Mouse (Mus musculus): Measurements from ENCODE around the gene B4galt4. TPM values are rescaled to one million over a fixed set of nuclear protein-coding genes. Genes with fewer than 3 reads are reported as not detected.

Gene B4galt4
- polyA plus RNA-seq, 1 experiment = 17.1 TPM

DNA sequence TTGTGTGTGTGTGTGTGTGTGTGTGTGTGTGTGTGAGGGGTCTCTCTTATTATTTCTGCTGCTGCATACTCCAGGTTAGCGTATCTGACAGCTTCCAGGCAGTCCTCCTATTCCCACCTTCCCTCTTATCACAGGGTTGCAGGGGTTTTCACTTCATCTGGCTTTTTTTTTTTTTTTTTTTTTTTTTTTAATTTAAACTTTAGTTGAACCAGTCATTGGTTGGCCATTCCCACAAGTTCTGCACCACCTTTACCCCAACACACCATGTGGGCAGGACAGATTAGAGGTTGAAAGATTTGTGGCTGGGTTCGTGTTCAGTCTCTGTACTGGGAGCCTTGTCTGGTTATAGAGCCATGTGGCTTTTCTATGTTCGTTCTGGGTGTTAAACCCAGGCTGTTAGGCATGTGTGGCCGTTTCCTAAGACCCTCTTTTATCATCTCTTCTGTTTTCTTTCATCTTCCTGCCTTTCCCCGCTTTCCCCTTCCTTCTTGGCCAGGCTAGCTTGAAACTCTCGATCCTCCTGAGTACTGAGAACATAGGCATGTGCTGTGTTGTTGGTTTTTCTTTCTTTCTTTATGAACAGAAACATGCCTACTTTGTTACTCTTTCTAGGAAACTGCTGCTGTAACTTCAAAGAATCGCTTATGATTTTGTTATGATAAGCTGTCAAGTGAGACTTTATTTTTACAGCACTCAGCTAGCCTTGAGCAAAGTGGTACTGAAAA, 13.6 kb downstream of the B4galt4 start:
- TF ChIP-seq EP300 (IDR thresholded peaks at IDR 0.05; ENCODE audit: insufficient read depth, low read depth, low read length) (no peak), CTCF (IDR thresholded peaks at IDR 0.05; ENCODE audit: low read depth, low read length) (no peak), POLR2A (IDR thresholded peaks at IDR 0.05; ENCODE audit: insufficient read depth, low read length) (no peak)
- Histone ChIP-seq H3K4me1 (ENCODE audit: control insufficient read depth, insufficient read depth, low read length) (peaks cover 2% of the 10 kb centered on the region), H3K36me3 (ENCODE audit: control insufficient read depth, insufficient read depth, low read length, poor library complexity, severe bottlenecking) (no peaks in the 10 kb centered on the region), H3K4me3 (ENCODE audit: low read depth, low read length) (no peak overlapping the region), H3K27ac (ENCODE audit: insufficient read depth, low read length) (no peak overlapping the region), H3K27me3 (ENCODE audit: control insufficient read depth, insufficient read depth, low read length, poor library complexity, severe bottlenecking) (no peaks in the 10 kb centered on the region), H3K9me3 (replicated peaks; ENCODE audit: control insufficient read depth, insufficient read depth, low read length, poor library complexity, severe bottlenecking) (no peaks in the 10 kb centered on the region), H3K9ac (ENCODE audit: low read depth, poor library complexity, severe bottlenecking) (no peak overlapping the region)

DNA sequence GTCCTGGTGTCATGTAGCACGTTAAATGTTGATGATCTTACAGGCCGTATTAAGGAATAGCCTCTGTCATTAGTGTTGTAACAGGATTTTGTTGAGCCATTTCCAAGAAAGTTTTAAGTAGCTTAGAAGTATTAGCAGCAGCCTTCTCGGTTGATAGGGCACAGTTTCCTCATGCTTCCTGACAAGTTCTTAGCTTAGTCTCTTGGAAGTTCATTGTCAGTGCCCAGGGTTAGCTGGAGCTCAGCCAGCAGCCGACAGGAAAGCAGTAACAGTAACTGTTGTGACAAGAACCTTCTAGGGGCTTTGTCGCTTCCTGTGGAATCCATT, 14.1 kb downstream of the B4galt4 start:
- H3K9me3 ChIP-seq (replicated peaks; ENCODE audit: control insufficient read depth, insufficient read depth, low read length, poor library complexity, severe bottlenecking) = no peaks in the 10 kb centered on the region
- H3K27me3 ChIP-seq (ENCODE audit: control insufficient read depth, insufficient read depth, low read length, poor library complexity, severe bottlenecking) = no peaks in the 10 kb centered on the region
- H3K9ac ChIP-seq (ENCODE audit: low read depth, poor library complexity, severe bottlenecking) = no peak overlapping the region
- H3K4me1 ChIP-seq (ENCODE audit: control insufficient read depth, insufficient read depth, low read length) = peaks cover 2% of the 10 kb centered on the region
- no peak overlapping the region for H3K27ac ChIP-seq (ENCODE audit: insufficient read depth, low read length)
- TF ChIP-seq POLR2A (IDR thresholded peaks at IDR 0.05; ENCODE audit: insufficient read depth, low read length) = no peak
- no peak for TF ChIP-seq EP300 (IDR thresholded peaks at IDR 0.05; ENCODE audit: insufficient read depth, low read depth, low read length)
- no peak for TF ChIP-seq CTCF (IDR thresholded peaks at IDR 0.05; ENCODE audit: low read depth, low read length)
- H3K4me3 ChIP-seq (ENCODE audit: low read depth, low read length) = no peak overlapping the region
- no peaks in the 10 kb centered on the region for H3K36me3 ChIP-seq (ENCODE audit: control insufficient read depth, insufficient read depth, low read length, poor library complexity, severe bottlenecking)

DNA sequence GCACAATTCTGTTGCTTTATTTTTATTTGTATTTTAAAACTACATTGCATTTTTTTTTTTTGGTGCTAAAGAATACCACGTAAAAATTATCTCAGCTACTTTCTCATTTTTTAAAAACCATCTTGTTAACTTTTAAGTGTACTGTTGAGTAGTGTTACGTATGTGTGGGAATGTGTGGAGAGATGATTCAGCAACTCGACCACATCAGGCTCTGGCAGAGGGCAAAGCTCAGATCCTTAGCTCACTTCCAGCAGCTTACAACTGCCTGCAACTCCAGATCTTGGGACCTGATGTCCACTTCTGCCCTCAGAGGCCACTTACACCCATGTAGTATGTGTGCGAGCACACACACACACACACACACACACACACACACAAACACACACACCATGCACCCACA, 14.5 kb downstream of the B4galt4 start:
- H3K4me1 ChIP-seq (ENCODE audit: control insufficient read depth, insufficient read depth, low read length) = peaks cover 2% of the 10 kb centered on the region
- no peak overlapping the region for H3K9ac ChIP-seq (ENCODE audit: low read depth, poor library complexity, severe bottlenecking)
- H3K27ac ChIP-seq (ENCODE audit: insufficient read depth, low read length) = no peak overlapping the region
- no peaks in the 10 kb centered on the region for H3K9me3 ChIP-seq (replicated peaks; ENCODE audit: control insufficient read depth, insufficient read depth, low read length, poor library complexity, severe bottlenecking)
- no peaks in the 10 kb centered on the region for H3K27me3 ChIP-seq (ENCODE audit: control insufficient read depth, insufficient read depth, low read length, poor library complexity, severe bottlenecking)
- no peak overlapping the region for H3K4me3 ChIP-seq (ENCODE audit: low read depth, low read length)
- H3K36me3 ChIP-seq (ENCODE audit: control insufficient read depth, insufficient read depth, low read length, poor library complexity, severe bottlenecking) = no peaks in the 10 kb centered on the region
- TF ChIP-seq POLR2A (IDR thresholded peaks at IDR 0.05; ENCODE audit: insufficient read depth, low read length) = no peak
- TF ChIP-seq CTCF (IDR thresholded peaks at IDR 0.05; ENCODE audit: low read depth, low read length) = no peak
- TF ChIP-seq EP300 (IDR thresholded peaks at IDR 0.05; ENCODE audit: insufficient read depth, low read depth, low read length) = no peak

DNA sequence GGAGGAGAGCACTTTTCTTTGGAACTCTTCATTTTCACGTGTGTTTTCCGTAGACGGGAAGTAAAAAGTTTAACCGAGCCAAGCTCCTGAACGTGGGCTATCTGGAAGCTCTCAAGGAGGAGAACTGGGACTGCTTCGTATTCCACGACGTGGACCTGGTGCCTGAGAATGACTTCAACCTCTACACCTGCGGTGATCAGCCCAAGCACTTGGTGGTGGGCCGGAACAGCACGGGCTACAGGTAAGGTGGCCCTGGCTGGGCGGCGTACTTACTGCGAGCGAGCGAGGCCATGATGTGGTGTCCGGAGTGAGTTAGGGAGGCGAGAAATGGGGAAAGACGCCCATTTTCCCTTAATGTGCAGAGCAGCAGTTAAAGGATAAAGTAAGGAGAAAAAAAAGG, 15.6 kb downstream of the B4galt4 start:
- H3K36me3 ChIP-seq (ENCODE audit: control insufficient read depth, insufficient read depth, low read length, poor library complexity, severe bottlenecking) = no peaks in the 10 kb centered on the region
- peaks cover 2% of the 10 kb centered on the region for H3K4me1 ChIP-seq (ENCODE audit: control insufficient read depth, insufficient read depth, low read length)
- TF ChIP-seq CTCF (IDR thresholded peaks at IDR 0.05; ENCODE audit: low read depth, low read length) (no peak), EP300 (IDR thresholded peaks at IDR 0.05; ENCODE audit: insufficient read depth, low read depth, low read length) (no peak), POLR2A (IDR thresholded peaks at IDR 0.05; ENCODE audit: insufficient read depth, low read length) (no peak)
- no peak overlapping the region for H3K9ac ChIP-seq (ENCODE audit: low read depth, poor library complexity, severe bottlenecking)
- H3K4me3 ChIP-seq (ENCODE audit: low read depth, low read length) = no peak overlapping the region
- no peaks in the 10 kb centered on the region for H3K9me3 ChIP-seq (replicated peaks; ENCODE audit: control insufficient read depth, insufficient read depth, low read length, poor library complexity, severe bottlenecking)
- H3K27me3 ChIP-seq (ENCODE audit: control insufficient read depth, insufficient read depth, low read length, poor library complexity, severe bottlenecking) = no peaks in the 10 kb centered on the region
- no peak overlapping the region for H3K27ac ChIP-seq (ENCODE audit: insufficient read depth, low read length)

DNA sequence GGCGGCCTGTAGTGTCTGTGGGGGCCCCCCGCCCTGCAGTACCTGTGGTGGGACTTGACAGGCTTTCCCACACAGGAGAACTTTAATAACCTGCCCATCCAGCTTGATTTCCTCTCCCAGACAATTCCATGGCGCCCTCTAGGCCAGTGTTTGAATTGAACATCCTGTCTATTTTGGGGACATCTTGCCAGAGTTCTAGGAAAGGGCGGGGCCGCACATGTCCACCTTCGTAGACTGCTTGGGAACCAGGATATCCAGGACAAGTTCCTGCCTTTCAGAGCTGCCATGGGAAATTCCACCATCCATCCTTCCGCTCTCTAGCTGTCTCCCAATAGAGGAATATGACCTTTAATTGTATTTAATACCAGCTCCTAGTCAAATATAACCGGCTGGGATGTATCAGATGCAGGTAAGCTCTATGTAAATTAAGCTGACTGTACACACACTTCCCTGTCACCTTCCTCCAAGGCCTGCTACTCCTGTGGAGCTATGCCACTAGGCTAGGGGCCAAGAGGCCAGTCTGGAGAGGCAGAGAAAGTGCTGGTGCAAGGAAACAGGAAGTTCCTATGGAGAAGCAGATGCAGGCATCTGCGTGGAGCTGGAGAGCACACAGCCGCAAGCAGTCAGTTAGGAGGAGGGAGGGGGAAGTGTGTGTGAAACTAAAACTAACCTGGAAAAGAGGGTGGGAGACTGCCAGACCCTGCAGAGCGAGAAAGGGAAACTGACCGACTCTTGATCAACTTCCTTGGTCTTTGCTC, 16.2 kb downstream of the B4galt4 start:
- peaks cover 2% of the 10 kb centered on the region for H3K4me1 ChIP-seq (ENCODE audit: control insufficient read depth, insufficient read depth, low read length)
- H3K4me3 ChIP-seq (ENCODE audit: low read depth, low read length) = no peak overlapping the region
- H3K9ac ChIP-seq (ENCODE audit: low read depth, poor library complexity, severe bottlenecking) = no peak overlapping the region
- TF ChIP-seq POLR2A (IDR thresholded peaks at IDR 0.05; ENCODE audit: insufficient read depth, low read length) (no peak), EP300 (IDR thresholded peaks at IDR 0.05; ENCODE audit: insufficient read depth, low read depth, low read length) (no peak), CTCF (IDR thresholded peaks at IDR 0.05; ENCODE audit: low read depth, low read length) (no peak)
- H3K36me3 ChIP-seq (ENCODE audit: control insufficient read depth, insufficient read depth, low read length, poor library complexity, severe bottlenecking) = no peaks in the 10 kb centered on the region
- no peaks in the 10 kb centered on the region for H3K9me3 ChIP-seq (replicated peaks; ENCODE audit: control insufficient read depth, insufficient read depth, low read length, poor library complexity, severe bottlenecking)
- no peaks in the 10 kb centered on the region for H3K27me3 ChIP-seq (ENCODE audit: control insufficient read depth, insufficient read depth, low read length, poor library complexity, severe bottlenecking)
- no peak overlapping the region for H3K27ac ChIP-seq (ENCODE audit: insufficient read depth, low read length)

DNA sequence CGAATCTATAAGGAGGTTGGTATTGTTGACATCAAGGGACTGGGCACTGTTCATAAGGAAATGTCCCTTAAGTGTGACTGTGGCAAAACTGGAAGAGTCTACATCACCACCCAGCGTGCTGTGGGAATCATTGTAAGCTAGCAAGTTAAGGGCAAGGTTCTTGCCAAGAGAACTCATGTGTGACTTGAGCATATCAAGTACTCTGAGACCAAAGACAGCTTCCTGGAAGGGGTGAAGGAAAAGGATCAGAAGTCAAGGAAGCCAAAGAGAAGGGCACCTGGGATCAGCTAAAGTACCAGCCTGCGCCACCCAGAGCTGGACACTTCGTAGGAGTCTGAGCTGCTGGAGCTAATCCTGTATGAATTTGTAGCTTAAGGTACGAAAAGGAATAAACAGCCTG, 18.2 kb downstream of the B4galt4 start:
- Histone ChIP-seq H3K36me3 (ENCODE audit: control insufficient read depth, insufficient read depth, low read length, poor library complexity, severe bottlenecking) (no peaks in the 10 kb centered on the region), H3K27me3 (ENCODE audit: control insufficient read depth, insufficient read depth, low read length, poor library complexity, severe bottlenecking) (no peaks in the 10 kb centered on the region), H3K27ac (ENCODE audit: insufficient read depth, low read length) (no peak overlapping the region), H3K4me3 (ENCODE audit: low read depth, low read length) (no peak overlapping the region), H3K9ac (ENCODE audit: low read depth, poor library complexity, severe bottlenecking) (no peak overlapping the region), H3K4me1 (ENCODE audit: control insufficient read depth, insufficient read depth, low read length) (peaks cover 2% of the 10 kb centered on the region), H3K9me3 (replicated peaks; ENCODE audit: control insufficient read depth, insufficient read depth, low read length, poor library complexity, severe bottlenecking) (no peaks in the 10 kb centered on the region)
- TF ChIP-seq POLR2A (IDR thresholded peaks at IDR 0.05; ENCODE audit: insufficient read depth, low read length) = no peak
- TF ChIP-seq CTCF (IDR thresholded peaks at IDR 0.05; ENCODE audit: low read depth, low read length) = no peak
- TF ChIP-seq EP300 (IDR thresholded peaks at IDR 0.05; ENCODE audit: insufficient read depth, low read depth, low read length) = no peak

All from ES-Bruce4 (cell line).